Mouse (Mus musculus): ENCODE measurements around the gene Dyrk3.
"Not testable (repeated sequence)": the region's sequence is repeated elsewhere in the genome, so short reads cannot be mapped to it uniquely, and the experiment has no call there.

The Dyrk3 gene

GRCm38 (mm10) chr1:131155456-131155855, 17.3 kb upstream of the Dyrk3 start:
- peak; percentile 68 for DNase-seq (ENCODE audit: low read depth, low spot score)

DNA sequence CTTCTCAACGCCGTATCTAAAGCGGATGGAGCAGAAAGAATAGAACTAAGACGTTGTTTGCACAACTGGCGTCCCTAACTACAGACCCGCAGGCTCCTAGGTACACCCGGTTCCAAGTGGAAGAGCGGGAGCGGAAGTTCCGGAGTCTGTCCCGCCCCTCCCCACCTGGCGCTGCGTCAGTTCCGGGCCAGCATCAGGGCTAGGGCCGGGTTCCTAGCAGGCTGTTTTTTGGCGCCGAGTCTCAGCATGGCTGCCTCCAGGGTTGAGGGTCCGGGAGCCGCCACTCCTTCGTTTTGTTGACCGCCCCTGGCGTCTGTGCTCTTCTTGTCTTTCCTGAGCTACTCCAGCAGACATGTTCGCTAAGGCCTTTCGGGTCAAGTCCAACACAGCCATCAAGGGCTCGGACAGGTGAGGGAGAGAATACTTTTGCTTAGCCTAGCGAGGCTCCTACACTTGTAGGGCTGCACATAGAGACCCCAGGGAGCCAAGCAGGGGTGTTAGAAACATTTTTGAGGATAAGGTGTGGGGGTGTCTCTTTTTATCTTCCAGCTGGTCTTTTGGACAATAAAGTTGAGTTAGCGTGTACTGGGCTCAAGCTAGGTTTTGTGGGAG, 15.0 kb upstream of the Dyrk3 start, which contains the start of gene Eif2d:
Eif2d (plus strand) TSS at position 164 of the 612 bp plus-strand sequence.
- peak; percentile 95 for DNase-seq (ENCODE audit: low read depth, low spot score)

DNA sequence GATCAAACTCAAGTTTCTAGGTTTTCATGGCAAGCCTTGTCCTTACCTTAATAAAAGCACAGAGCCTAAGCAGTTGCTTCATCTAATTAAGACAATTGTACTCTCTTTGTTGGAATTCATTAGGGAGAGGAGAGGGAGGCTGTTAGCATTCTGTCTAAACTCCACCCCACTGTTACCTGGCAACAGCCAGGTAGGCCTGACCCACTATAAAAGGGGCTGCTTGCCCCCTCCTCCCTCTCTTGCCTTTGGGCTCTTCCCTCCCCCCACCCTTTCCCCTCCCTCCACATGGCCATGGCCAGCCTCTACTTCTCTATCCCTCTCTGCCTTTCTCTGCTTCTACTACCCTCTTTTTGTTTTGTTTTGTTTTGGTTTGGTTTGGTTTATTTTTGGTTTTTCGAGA, 11.4 kb upstream of the Dyrk3 start:
- no peak for DNase-seq (ENCODE audit: low read depth, low spot score)

DNA sequence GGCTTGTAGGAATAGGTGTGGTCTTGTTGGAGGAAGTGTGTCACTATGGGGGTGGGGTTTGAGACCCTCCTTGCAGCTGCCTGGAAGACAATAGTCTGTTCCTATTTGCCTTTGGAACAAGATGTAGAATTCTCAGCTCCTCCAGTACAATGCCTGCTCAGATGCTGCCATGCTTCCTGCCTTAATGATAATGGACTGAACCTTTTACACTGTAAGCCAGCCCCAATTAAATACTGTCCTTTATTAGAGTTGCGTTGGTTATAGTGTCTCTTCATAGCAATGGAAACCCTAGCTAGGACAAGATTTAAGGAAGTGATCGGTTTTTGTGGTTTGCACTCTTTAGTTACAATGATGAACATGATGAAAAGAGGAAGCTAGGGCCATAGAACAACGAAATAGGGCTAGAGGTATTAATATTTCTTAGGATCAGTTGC, 8.1 kb upstream of the Dyrk3 start:
- DNase-seq (ENCODE audit: low read depth, low spot score), result peak; percentile 64

GRCm38 (mm10) chr1:131145222-131145621, 7.1 kb upstream of the Dyrk3 start:
- DNase-seq (ENCODE audit: low read depth, low spot score), result not testable (repeated sequence)

DNA sequence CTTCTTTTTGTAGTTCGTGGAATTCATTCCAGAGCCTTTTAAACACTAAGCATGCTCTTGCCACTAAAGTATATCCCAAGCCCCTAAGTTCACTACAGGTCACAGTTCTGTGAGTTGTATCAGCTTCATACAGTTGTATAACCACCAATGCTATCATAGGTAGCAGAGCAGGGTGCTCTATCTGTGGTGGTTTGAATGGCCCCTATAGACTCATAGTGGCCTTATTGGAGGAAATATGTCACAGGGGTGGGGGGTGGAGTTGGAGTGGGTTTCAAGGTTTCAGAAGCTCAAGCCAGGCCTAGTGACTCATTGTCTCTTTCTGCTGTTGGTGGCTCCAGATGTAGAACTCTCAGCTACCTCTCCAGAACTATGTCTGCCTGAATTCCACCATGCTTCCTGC, 4.3 kb upstream of the Dyrk3 start:
- no peak for DNase-seq (ENCODE audit: low read depth, low spot score)

DNA sequence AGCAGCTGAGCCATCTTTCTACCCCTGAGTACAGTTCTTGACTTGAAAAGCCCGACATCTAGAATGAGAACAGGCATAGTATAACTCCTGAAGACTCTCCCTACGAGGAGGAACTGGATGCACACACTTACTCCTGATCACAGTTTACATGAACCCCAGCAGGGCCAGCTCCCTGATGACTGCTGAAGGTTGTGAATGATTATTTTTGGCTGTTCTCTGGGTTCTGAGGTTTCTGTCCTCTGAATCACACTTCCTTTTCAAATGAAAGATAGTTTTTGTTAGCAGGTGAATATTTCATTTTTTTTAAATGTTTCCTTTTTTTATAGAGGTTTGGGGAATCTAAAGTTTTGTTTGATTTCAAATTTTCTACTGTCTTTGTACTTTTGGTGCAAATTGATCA, 3.3 kb upstream of the Dyrk3 start:
- no peak for DNase-seq (ENCODE audit: low read depth, low spot score)

GRCm38 (mm10) chr1:131139102-131140095, 1.3 kb upstream of the Dyrk3 start:
- peak; percentile 95 for DNase-seq (ENCODE audit: low read depth, low spot score)

- DNase-seq (ENCODE audit: low read depth, low spot score), result no peak
These were observed 422 bp downstream of the Dyrk3 start for GRCm38 (mm10) chr1:131137717-131138118.

DNA sequence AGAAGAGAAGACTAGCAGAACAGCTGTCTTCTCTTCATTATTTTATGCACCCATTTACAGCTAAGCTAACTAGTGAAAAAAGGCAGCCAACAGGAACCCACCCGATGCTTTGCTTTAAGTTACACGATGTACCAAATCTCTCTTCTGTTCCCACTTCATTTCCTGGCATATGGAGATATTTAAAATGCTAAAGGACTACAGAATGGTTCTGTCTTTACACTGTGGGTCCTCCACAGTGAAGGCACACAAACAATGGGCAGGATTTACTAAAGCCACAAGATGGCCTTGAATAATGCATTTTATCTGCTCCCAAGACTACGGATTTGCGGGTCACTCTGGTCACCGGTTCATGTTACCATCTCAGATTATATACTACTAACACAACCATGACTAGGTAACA, 1.0 kb downstream of the Dyrk3 start:
- DNase-seq (ENCODE audit: low read depth, low spot score), result no peak

- no peak for DNase-seq (ENCODE audit: low read depth, low spot score)
These were observed 2.0 kb downstream of the Dyrk3 start for GRCm38 (mm10) chr1:131135960-131136629.

DNA sequence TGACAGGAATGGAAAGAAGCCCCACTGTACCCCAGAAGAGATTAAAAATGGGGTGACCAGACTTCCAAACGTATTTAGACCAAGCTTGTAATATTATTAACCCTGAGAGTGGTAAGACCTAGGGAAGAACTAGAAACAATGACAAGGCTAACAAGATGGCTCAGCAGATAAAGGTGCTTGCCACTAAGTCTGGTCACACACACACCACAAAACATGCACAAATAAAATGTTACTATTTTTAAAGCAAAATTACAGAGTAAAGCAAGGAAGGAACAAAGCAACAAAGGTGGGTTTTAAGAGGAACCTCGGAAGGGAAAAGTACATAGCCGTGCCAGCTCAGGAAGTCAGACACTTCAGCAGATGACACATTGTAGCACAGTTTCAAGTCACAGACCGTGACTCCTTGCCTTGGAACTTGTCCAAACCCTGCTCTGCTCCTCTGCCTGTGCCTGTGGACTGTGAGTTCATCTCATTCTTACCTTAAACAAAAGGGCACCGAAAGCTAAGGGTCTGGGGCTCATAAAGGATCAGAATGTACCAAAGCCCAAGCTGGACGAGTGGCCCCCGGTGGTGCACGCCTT, 3.1 kb downstream of the Dyrk3 start:
- DNase-seq (ENCODE audit: low read depth, low spot score), result no peak

GRCm38 (mm10) chr1:131134231-131134630, 3.9 kb downstream of the Dyrk3 start:
- no peak for DNase-seq (ENCODE audit: low read depth, low spot score)

DNA sequence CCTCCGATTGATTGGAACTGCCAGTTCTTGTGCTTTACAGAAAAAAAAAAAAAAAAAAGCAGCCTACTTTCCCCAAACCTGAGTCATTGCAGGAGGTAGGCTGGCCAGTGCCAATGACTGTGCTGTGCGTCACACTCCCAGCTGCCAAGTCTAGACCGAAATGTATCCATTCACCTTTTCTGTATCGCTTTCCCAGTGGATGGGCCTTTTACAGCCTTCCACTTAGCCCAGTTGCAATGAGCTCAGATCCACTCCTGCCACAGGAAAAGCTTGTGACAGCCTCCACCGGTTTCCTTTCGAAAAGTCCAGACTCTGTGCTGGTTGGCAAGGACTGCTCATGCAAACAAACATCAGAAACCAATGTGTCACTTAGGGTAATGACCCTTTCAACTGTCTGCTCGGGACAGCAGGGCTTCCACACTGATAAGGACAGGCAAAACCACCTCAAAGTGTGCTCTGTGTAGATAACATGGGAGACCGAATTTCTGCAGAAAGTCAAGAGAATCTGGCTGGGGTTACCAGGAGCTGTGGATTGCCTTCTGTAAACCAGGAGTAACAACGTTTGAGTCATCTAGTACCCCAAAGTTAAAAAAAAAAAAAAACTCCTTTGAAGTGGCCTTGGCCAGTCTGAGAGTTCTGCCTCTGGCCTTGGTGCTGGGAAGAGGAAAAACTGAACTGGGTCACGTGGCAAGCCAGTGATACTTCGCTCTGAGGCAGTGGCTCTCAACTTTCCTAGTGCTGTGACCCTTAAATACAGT, 12.0 kb downstream of the Dyrk3 start:
- no peak for DNase-seq (ENCODE audit: low read depth, low spot score)

GRCm38 (mm10) chr1:131123522-131124265, 14.4 kb downstream of the Dyrk3 start:
- peak; percentile 54 for DNase-seq (ENCODE audit: low read depth, low spot score)

DNA sequence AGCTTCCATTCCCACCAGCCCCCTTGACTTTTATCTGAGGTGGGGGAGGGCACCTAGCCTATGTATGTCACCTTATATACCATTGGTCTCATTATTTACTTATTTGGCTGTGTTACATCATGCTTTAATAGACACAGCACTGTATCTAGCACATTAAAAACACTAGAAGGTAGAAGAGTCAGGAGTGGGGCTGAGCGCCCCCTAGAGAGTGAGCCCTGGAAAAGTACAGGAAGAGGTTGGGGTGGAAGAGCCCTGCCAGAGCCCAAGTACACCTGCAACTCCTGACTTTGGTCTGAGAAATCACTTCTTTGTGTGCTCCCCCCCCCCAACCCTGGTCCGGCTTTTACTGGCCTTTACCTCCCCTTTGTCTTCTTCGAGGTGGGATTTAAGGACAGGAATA, 16.2 kb downstream of the Dyrk3 start:
- peak; percentile 64 for DNase-seq (ENCODE audit: low read depth, low spot score)

GRCm38 (mm10) chr1:131119026-131119425, 19.1 kb downstream of the Dyrk3 start:
- DNase-seq (ENCODE audit: low read depth, low spot score), result no peak

GRCm38 (mm10) chr1:131118530-131118929, 19.6 kb downstream of the Dyrk3 start:
- no peak for DNase-seq (ENCODE audit: low read depth, low spot score)

- no peak for DNase-seq (ENCODE audit: low read depth, low spot score)
These were observed 21.6 kb downstream of the Dyrk3 start for GRCm38 (mm10) chr1:131116430-131117011.

DNA sequence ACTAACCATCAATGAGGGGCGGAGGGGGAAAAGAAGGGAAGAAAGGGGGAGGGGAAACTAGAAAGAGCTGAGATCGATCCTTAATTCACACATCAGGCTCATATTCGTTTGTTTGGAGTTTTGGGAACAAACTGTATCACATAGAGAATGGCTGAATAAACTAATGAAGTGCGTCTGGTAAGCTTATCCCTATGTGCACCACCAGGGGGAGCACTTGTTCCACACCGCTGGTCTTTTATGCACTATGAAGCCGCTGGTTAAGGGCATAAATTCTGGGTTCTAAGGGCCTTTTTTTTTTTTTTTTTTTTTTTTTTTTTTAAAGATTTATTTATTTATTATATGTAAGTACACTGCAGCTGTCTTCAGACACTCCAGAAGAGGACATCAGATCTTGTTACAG, 22.2 kb downstream of the Dyrk3 start:
- peak; percentile 83 for DNase-seq (ENCODE audit: low read depth, low spot score)

Data from ZHBTc4 (cell line).